Mouse (Mus musculus) embryonic facial prominence, embryonic 11.5 days (tissue): ENCODE measurements around the gene Rilpl1. TPM values are rescaled to one million over a fixed set of nuclear protein-coding genes. Genes with fewer than 3 reads are reported as not detected.

Experiments
- ATAC-seq: fragments of 200-750 bp; cut with Nextera tagmentation; replicated peaks from 2 replicates; pipeline ENCODE4 v1.8.0; 2017; ENCODE audit warnings: low read depth; ENCODE audit not compliant: insufficient number of reproducible peaks, low FRiP score, low TSS enrichment
- DNase-seq: peaks from one replicate; pipeline ENCODE4 v3.0.0-alpha.2; 2015; ENCODE audit warnings: low spot score
- H3K27ac ChIP-seq: fragments of 300-500 bp; sonication (generic); replicated peaks from 2 replicates; pipeline ENCODE4 v1.5.1; 2014; ENCODE audit warnings: mild to moderate bottlenecking, low read depth, low read length, control low read depth
- H3K27me3 ChIP-seq: fragments of 300-500 bp; sonication (generic); 2 replicates; pipeline ENCODE4 v1.6.1; 2014; ENCODE audit warnings: mild to moderate bottlenecking, low read length, moderate library complexity, mixed read lengths; ENCODE audit not compliant: control insufficient read depth, insufficient read depth
- H3K36me3 ChIP-seq: fragments of 300-500 bp; sonication (generic); replicated peaks from 2 replicates; pipeline ENCODE4 v1.6.1; 2014; ENCODE audit warnings: low read depth, mild to moderate bottlenecking, low read length, moderate library complexity, mixed read lengths; ENCODE audit not compliant: control insufficient read depth, insufficient read depth
- H3K4me1 ChIP-seq: fragments of 300-500 bp; sonication (generic); 2 replicates; pipeline ENCODE4 v1.6.1; 2014; ENCODE audit warnings: low read length, mixed read lengths; ENCODE audit not compliant: control insufficient read depth, insufficient read depth
- H3K4me2 ChIP-seq: fragments of 300-500 bp; sonication (generic); 2 replicates; pipeline ENCODE4 v1.6.1; 2014; ENCODE audit warnings: low read depth, mild to moderate bottlenecking, control low read depth, low read length, moderate library complexity
- H3K4me3 ChIP-seq: fragments of 300-500 bp; sonication (generic); 2 replicates; pipeline ENCODE4 v1.5.1; 2014; ENCODE audit warnings: low read depth, low read length, control low read depth
- H3K9ac ChIP-seq: fragments of 300-500 bp; sonication (generic); replicated peaks from 2 replicates; pipeline ENCODE4 v1.6.1; 2014; ENCODE audit warnings: mild to moderate bottlenecking, control low read depth, low read length
- H3K9me3 ChIP-seq: fragments of 300-500 bp; sonication (generic); replicated peaks from 2 replicates; pipeline ENCODE4 v1.6.1; 2016; ENCODE audit warnings: mild to moderate bottlenecking, low read length, inconsistent platforms, mixed read lengths; ENCODE audit not compliant: control insufficient read depth
- WGBS: fragments of 180-500 bp; shearing (Covaris S2); extraction: QIAGEN DNeasy Blood & Tissue Kit; methylation state at CpG from one replicate; pipeline ENCODE4 v1.1.7; 2014; 5-methylcytosine and 5-hydroxymethylcytosine counted together
- polyA plus RNA-seq: library from polyadenylated mRNA; unstranded; fragments of >200 nt; fragmentation: Nextera tagmentation; extraction: Ambion mirVana; gene quantifications from 2 replicates; pipeline ENCODE4 v1.2.1, GENCODE M21; 2014

Gene Rilpl1
- polyA plus RNA-seq, 1 experiment from 2014 or later = 26.2 TPM

GRCm38 (mm10) chr5:124528351-124528750, 2.8 kb downstream of the Rilpl1 start:
- H3K4me2 ChIP-seq = peak overlapping the region; percentile 26
- no peak for DNase-seq
- no peak overlapping the region for H3K27ac ChIP-seq
- 71% methylated on average over 4 of the region's 4 CpGs for WGBS
- ATAC-seq = no peak
- H3K4me1 ChIP-seq = peaks cover 4% of the 10 kb centered on the region; the same call in 1 of the 2 replicates
- peak overlapping the region; percentile 51 for H3K9ac ChIP-seq
- H3K27me3 ChIP-seq = no peaks in the 10 kb centered on the region
- no peak overlapping the region for H3K4me3 ChIP-seq
- H3K9me3 ChIP-seq = no peaks in the 10 kb centered on the region
- no peaks in the 10 kb centered on the region for H3K36me3 ChIP-seq

GRCm38 (mm10) chr5:124524943-124525342, 6.2 kb downstream of the Rilpl1 start:
- Histone ChIP-seq H3K4me2 (no peak overlapping the region), H3K9me3 (no peaks in the 10 kb centered on the region), H3K27ac (no peak overlapping the region), H3K4me1 (no peaks in the 10 kb centered on the region; the same call in 1 of the 2 replicates), H3K4me3 (no peak overlapping the region), H3K9ac (no peak overlapping the region), H3K27me3 (no peaks in the 10 kb centered on the region), H3K36me3 (no peaks in the 10 kb centered on the region)
- WGBS = 95% methylated on average over 5 of the region's 5 CpGs
- DNase-seq (no peak), ATAC-seq (no peak)

- ATAC-seq = no peak
- 90% methylated on average over 8 of the region's 8 CpGs for WGBS
These were observed 8.2 kb downstream of the Rilpl1 start for GRCm38 (mm10) chr5:124523032-124523431.

GRCm38 (mm10) chr5:124521588-124521987, 9.6 kb downstream of the Rilpl1 start:
- DNase-seq (no peak), ATAC-seq (no peak)
- H3K4me2 ChIP-seq = no peak overlapping the region
- no peaks in the 10 kb centered on the region for H3K9me3 ChIP-seq
- no peak overlapping the region for H3K4me3 ChIP-seq
- no peaks in the 10 kb centered on the region for H3K27me3 ChIP-seq
- H3K4me1 ChIP-seq = no peaks in the 10 kb centered on the region
- no peak overlapping the region for H3K9ac ChIP-seq
- H3K27ac ChIP-seq = no peak overlapping the region
- 82% methylated on average over 4 of the region's 4 CpGs for WGBS
- H3K36me3 ChIP-seq = no peaks in the 10 kb centered on the region

More at GRCm38 (mm10) chr5:124523032-124523431, 8.2 kb downstream of the Rilpl1 start:
- DNase-seq = no peak
- H3K27me3 ChIP-seq = no peaks in the 10 kb centered on the region
- no peak overlapping the region for H3K27ac ChIP-seq
- no peak overlapping the region for H3K4me2 ChIP-seq
- no peak overlapping the region for H3K9ac ChIP-seq
- no peaks in the 10 kb centered on the region for H3K9me3 ChIP-seq
- no peak overlapping the region for H3K4me3 ChIP-seq
- no peaks in the 10 kb centered on the region for H3K36me3 ChIP-seq
- H3K4me1 ChIP-seq = no peaks in the 10 kb centered on the region

GRCm38 (mm10) chr5:124518648-124519047, 12.5 kb downstream of the Rilpl1 start:
- 83% methylated on average over 10 of the region's 10 CpGs for WGBS
- H3K9me3 ChIP-seq = no peaks in the 10 kb centered on the region
- ATAC-seq (no peak), DNase-seq (no peak)
- H3K27ac ChIP-seq = no peak overlapping the region
- H3K4me2 ChIP-seq = no peak overlapping the region
- no peaks in the 10 kb centered on the region for H3K4me1 ChIP-seq
- H3K36me3 ChIP-seq = peaks cover 6% of the 10 kb centered on the region
- H3K27me3 ChIP-seq = no peaks in the 10 kb centered on the region
- H3K9ac ChIP-seq = no peak overlapping the region
- H3K4me3 ChIP-seq = no peak overlapping the region

- 72% methylated on average over 5 of the region's 5 CpGs for WGBS
- Histone ChIP-seq H3K4me2 (no peak overlapping the region), H3K9ac (no peak overlapping the region), H3K9me3 (no peaks in the 10 kb centered on the region), H3K4me1 (no peaks in the 10 kb centered on the region), H3K27me3 (no peaks in the 10 kb centered on the region), H3K4me3 (no peak overlapping the region), H3K27ac (no peak overlapping the region), H3K36me3 (peaks cover 12% of the 10 kb centered on the region)
- no peak for ATAC-seq
- DNase-seq = no peak
These were observed 15.4 kb downstream of the Rilpl1 start for GRCm38 (mm10) chr5:124515789-124516188.

- 90% methylated on average over 10 of the region's 10 CpGs for WGBS
- peaks cover 15% of the 10 kb centered on the region for H3K36me3 ChIP-seq
These were observed 20.6 kb downstream of the Rilpl1 start for GRCm38 (mm10) chr5:124510536-124511050.

GRCm38 (mm10) chr5:124509742-124510237, 21.4 kb downstream of the Rilpl1 start:
- no peak overlapping the region for H3K4me2 ChIP-seq
- peaks cover 15% of the 10 kb centered on the region for H3K36me3 ChIP-seq
- no peak overlapping the region for H3K27ac ChIP-seq
- ATAC-seq = no peak
- no peaks in the 10 kb centered on the region for H3K9me3 ChIP-seq
- no peak overlapping the region for H3K9ac ChIP-seq
- no peak for DNase-seq
- H3K4me3 ChIP-seq = no peak overlapping the region
- H3K4me1 ChIP-seq = no peaks in the 10 kb centered on the region; the same call in 1 of the 2 replicates
- 79% methylated on average over 12 of the region's 12 CpGs for WGBS
- no peaks in the 10 kb centered on the region for H3K27me3 ChIP-seq

More at GRCm38 (mm10) chr5:124510536-124511050, 20.6 kb downstream of the Rilpl1 start:
- Histone ChIP-seq H3K4me2 (no peak overlapping the region), H3K4me3 (no peak overlapping the region), H3K4me1 (no peaks in the 10 kb centered on the region; the same call in 1 of the 2 replicates), H3K27me3 (no peaks in the 10 kb centered on the region), H3K9me3 (no peaks in the 10 kb centered on the region), H3K27ac (no peak overlapping the region), H3K9ac (no peak overlapping the region)
- DNase-seq (no peak), ATAC-seq (no peak)
